Comparison of ENCODE assay signal across 12 mouse cellular contexts in genomic region chr1:168268751-168269623, GRCm38 (mm10).
DNase-seq lines count a peak whose midpoint lies in the region; ATAC-seq and TF ChIP-seq lines count a peak whose summit lies in the region.
"Had no signal": no experiment of that assay in that cellular context is flagged by ENCODE, and none has a peak within 500 bp of the region (broad histone marks: within the 10 kb centered on the region; RNA-seq: fewer than 3 reads in every experiment).

No protein-coding gene starts in this region.

- H3K4me2 ChIP-seq in heart, embryonic 12.5 days = peak overlapping the region; percentile 8; the same call in 1 of the 2 replicates
- no peak overlapping the region for H3K4me2 ChIP-seq in lung, embryonic 14.5 days
- H3K4me2 ChIP-seq in forebrain, embryonic 13.5 days = no peak overlapping the region
- H3K4me2 ChIP-seq in midbrain, embryonic 15.5 days = no peak overlapping the region
- H3K4me2 ChIP-seq: liver, embryonic 15.5 days had no signal

- H3K27me3 ChIP-seq in heart, embryonic 12.5 days (replicated peaks) = no peaks in the 10 kb centered on the region
- H3K27me3 ChIP-seq in lung, embryonic 14.5 days (ENCODE audit: insufficient read depth, low read length) = no peaks in the 10 kb centered on the region
- no peaks in the 10 kb centered on the region for H3K27me3 ChIP-seq in forebrain, embryonic 13.5 days
- H3K27me3 ChIP-seq in midbrain, embryonic 15.5 days (replicated peaks) = no peaks in the 10 kb centered on the region

- peak overlapping the region; percentile 78 for H3K27ac ChIP-seq in heart, embryonic 12.5 days (ENCODE audit: poor library complexity, severe bottlenecking)
- no peak overlapping the region; the same call in 1 of the 2 replicates for H3K27ac ChIP-seq in lung, embryonic 14.5 days (ENCODE audit: low read depth)
- peak overlapping the region; percentile 5 for H3K27ac ChIP-seq in forebrain, embryonic 13.5 days
- H3K27ac ChIP-seq in midbrain, embryonic 15.5 days = 0 out of 2 replicates have a peak overlapping the region, but pooled peaks have one; percentile 13
- H3K27ac ChIP-seq: liver, embryonic 15.5 days had no signal

- TF ChIP-seq CTCF in lung, embryonic 14.5 days (IDR thresholded peaks at IDR 0.05; ENCODE audit: low read depth) = no peak

- H3K4me1 ChIP-seq in heart, embryonic 12.5 days (replicated peaks) = peaks cover 39% of the 10 kb centered on the region
- no peaks in the 10 kb centered on the region for H3K4me1 ChIP-seq in lung, embryonic 14.5 days (ENCODE audit: insufficient read depth)
- peaks cover 56% of the 10 kb centered on the region for H3K4me1 ChIP-seq in forebrain, embryonic 13.5 days
- H3K4me1 ChIP-seq in midbrain, embryonic 15.5 days = peaks cover 43% of the 10 kb centered on the region
- H3K4me1 ChIP-seq: liver, embryonic 15.5 days had no signal

- DNase-seq in heart, postnatal 36 days = no peak
- peak; percentile 27 for DNase-seq in lung, embryonic 14.5 days
- DNase-seq in lung, postnatal 25 days (ENCODE audit: low spot score) = no peak
- DNase-seq in layer of hippocampus, postnatal 25 days (ENCODE audit: extremely low spot score in 1 of 2, low spot score in 1 of 2) = no peak
- no peak for DNase-seq in T-cell, adult 2 months (ENCODE audit: low spot score)
- DNase-seq: layer of hippocampus, postnatal 36 days; thymus, postnatal 36 days had no signal

- H3K36me3 ChIP-seq in heart, embryonic 12.5 days = no peaks in the 10 kb centered on the region
- H3K36me3 ChIP-seq in lung, embryonic 14.5 days (ENCODE audit: insufficient read depth) = no peaks in the 10 kb centered on the region
- H3K36me3 ChIP-seq in forebrain, embryonic 13.5 days (ENCODE audit: poor library complexity, severe bottlenecking) = no peaks in the 10 kb centered on the region
- H3K36me3 ChIP-seq in midbrain, embryonic 15.5 days (replicated peaks) = no peaks in the 10 kb centered on the region
- H3K36me3 ChIP-seq: liver, embryonic 15.5 days had no signal

- intact Hi-C loops in heart, postnatal 36 days (cut with DNase I) = no loop called here

- no peaks in the 10 kb centered on the region for H3K9me3 ChIP-seq in heart, embryonic 12.5 days (replicated peaks)
- H3K9me3 ChIP-seq in lung, embryonic 14.5 days (ENCODE audit: low read depth, low read length) = no peaks in the 10 kb centered on the region
- H3K9me3 ChIP-seq in forebrain, embryonic 13.5 days (replicated peaks) = no peaks in the 10 kb centered on the region
- no peaks in the 10 kb centered on the region for H3K9me3 ChIP-seq in midbrain, embryonic 15.5 days
- H3K9me3 ChIP-seq: liver, embryonic 15.5 days had no signal

- no peak overlapping the region for H3K4me3 ChIP-seq in heart, embryonic 12.5 days
- no peak overlapping the region for H3K4me3 ChIP-seq in lung, embryonic 14.5 days (ENCODE audit: low read depth, low read length)
- H3K4me3 ChIP-seq in forebrain, embryonic 13.5 days = no peak overlapping the region
- H3K4me3 ChIP-seq in midbrain, embryonic 15.5 days = no peak overlapping the region
- H3K4me3 ChIP-seq: erythroblast, embryonic 14.5 days; liver, embryonic 15.5 days had no signal

- peak; percentile 67 for ATAC-seq in heart, embryonic 12.5 days (ENCODE audit: insufficient number of reproducible peaks, low FRiP score)
- ATAC-seq in lung, embryonic 14.5 days (ENCODE audit: insufficient read depth) = peak; percentile 21; the same call in 1 of the 2 replicates
- peak; percentile 77 for ATAC-seq in forebrain, embryonic 13.5 days
- ATAC-seq in midbrain, embryonic 15.5 days (replicated peaks) = peak; percentile 66; the same call in 1 of the 2 replicates

- no peak overlapping the region for H3K9ac ChIP-seq in heart, embryonic 12.5 days
- H3K9ac ChIP-seq in lung, embryonic 14.5 days = no peak overlapping the region
- H3K9ac ChIP-seq in forebrain, embryonic 13.5 days = no peak overlapping the region
- no peak overlapping the region for H3K9ac ChIP-seq in midbrain, embryonic 15.5 days
- H3K9ac ChIP-seq: liver, embryonic 15.5 days had no signal

- 64% methylated on average over 12 of the region's 12 CpGs for WGBS in heart, embryonic 12.5 days
- WGBS in lung, embryonic 14.5 days = 70% methylated on average over 12 of the region's 12 CpGs
- 33% methylated on average over 12 of the region's 12 CpGs for WGBS in forebrain, embryonic 13.5 days
- 65% methylated on average over 12 of the region's 12 CpGs for WGBS in midbrain, embryonic 15.5 days

Comparison
In these comparisons a context has a peak if more than half of its experiments do, and no peak if none do; other contexts are left out.
1. ATAC-seq: peak in every context shown above with its lines; median percentile 77 in forebrain, embryonic 13.5 days; 67 in heart, embryonic 12.5 days; 66 in midbrain, embryonic 15.5 days; 21 in lung, embryonic 14.5 days.